Mouse (Mus musculus) layer of hippocampus, adult 2 months (tissue): ENCODE measurements around the gene Mrpl57. TPM values are rescaled to one million over a fixed set of nuclear protein-coding genes. Genes with fewer than 3 reads are reported as not detected.

Experiments used
- DNase-seq, 2 experiments: peaks; one replicate each; pipeline ENCODE4 v3.0.0; 2022; ENCODE audit warnings: low spot score in 2 of 2
- H3K27ac ChIP-seq: fragments of 200-600 bp; 2 replicates; pipeline ENCODE4 v1.8.1; 2022
- H3K4me3 ChIP-seq: fragments of 200-600 bp; 2 replicates; pipeline ENCODE4 v1.8.1; 2022; ENCODE audit warnings: mild to moderate bottlenecking
- CTCF ChIP-seq: fragments of 200-600 bp; conservative IDR thresholded peaks from 2 replicates; pipeline ENCODE4 v1.8.1; 2022; ENCODE audit warnings: antibody characterized with exemption, mild to moderate bottlenecking, moderate library complexity
- long read RNA-seq, 2 experiments: library from polyadenylated mRNA; stranded (forward); transcript quantifications; one replicate each; pipeline ENCODE4 v2.0.0; 2021; ENCODE audit warnings: borderline mapping rate in 2 of 2
- total RNA-seq, 2 experiments: library from RNA; stranded (reverse); gene quantifications; 2 replicates each; pipeline ENCODE4 v1.2.3; 2021

Mrpl57 gene
- 10 to 100 TPM; 67.4 to 75.9 TPM for total RNA-seq
- long read RNA-seq, experiment 1, transcript Mrpl57-202 (1 exons, 519 nt): minor isoform, 14 of 48 reads
- long read RNA-seq, experiment 1, transcript Mrpl57-201 (2 exons, 2,877 nt): major isoform, 32 of 48 reads
- long read RNA-seq, experiment 1, partial matches to known transcripts: 0 of 48 reads
- long read RNA-seq, experiment 1, other reads (novel, unspliced or antisense): 2 of 48 reads
- long read RNA-seq, experiment 2, transcript Mrpl57-202 (1 exons, 519 nt): minor isoform, 12 of 48 reads
- long read RNA-seq, experiment 2, transcript Mrpl57-201 (2 exons, 2,877 nt): major isoform, 35 of 48 reads
- long read RNA-seq, experiment 2, partial matches to known transcripts: 0 of 48 reads
- long read RNA-seq, experiment 2, other reads (novel, unspliced or antisense): 1 of 48 reads

GRCm38 (mm10) chr14:57825788-57826751, at the start of gene Mrpl57, which contains the start of gene Ska3:
TSS of gene Mrpl57 (plus strand) at chr14:57826234.
TSS of gene Ska3 (minus strand) at chr14:57826185.
- H3K4me3 ChIP-seq: peak within 1 kb of the TSS; percentile 67
- TF ChIP-seq CTCF: no peak
- DNase-seq: peak; percentile 89 to 93
- peak within 1 kb of the TSS; percentile 98 for H3K27ac ChIP-seq

GRCm38 (mm10) chr14:57787406-57787805, 38.6 kb upstream of the Mrpl57 start:
- no peak overlapping the region for H3K4me3 ChIP-seq
- TF ChIP-seq CTCF: no peak

GRCm38 (mm10) chr14:57789311-57789710, 36.7 kb upstream of the Mrpl57 start:
- H3K27ac ChIP-seq: no peak overlapping the region
- TF ChIP-seq CTCF: no peak
- DNase-seq: no peak

More at GRCm38 (mm10) chr14:57787406-57787805, 38.6 kb upstream of the Mrpl57 start:
- no peak overlapping the region for H3K27ac ChIP-seq
- DNase-seq: no peak

GRCm38 (mm10) chr14:57789759-57790158, 36.3 kb upstream of the Mrpl57 start:
- no peak for DNase-seq
- H3K4me3 ChIP-seq: no peak overlapping the region
- TF ChIP-seq CTCF: no peak

More at GRCm38 (mm10) chr14:57789311-57789710, 36.7 kb upstream of the Mrpl57 start:
- H3K4me3 ChIP-seq: no peak overlapping the region

GRCm38 (mm10) chr14:57791171-57791570, 34.9 kb upstream of the Mrpl57 start:
- DNase-seq: no peak
- Histone ChIP-seq H3K27ac (no peak overlapping the region), H3K4me3 (no peak overlapping the region)
- TF ChIP-seq CTCF: no peak

More at GRCm38 (mm10) chr14:57789759-57790158, 36.3 kb upstream of the Mrpl57 start:
- H3K27ac ChIP-seq: no peak overlapping the region

GRCm38 (mm10) chr14:57797551-57797950, 28.5 kb upstream of the Mrpl57 start:
- TF ChIP-seq CTCF: peak; percentile 38
- Histone ChIP-seq H3K27ac (peak overlapping the region; percentile 93), H3K4me3 (peak overlapping the region; percentile 88)
- peak in 1 of 2 experiments; percentile 8 for DNase-seq

- H3K4me3 ChIP-seq: peak within 1 kb of the TSS; percentile 88
- peak within 1 kb of the TSS; percentile 93 for H3K27ac ChIP-seq
- no peak for TF ChIP-seq CTCF
- DNase-seq: peak; percentile 97 to 98
Observed at GRCm38 (mm10) chr14:57797991-57798931, 27.8 kb upstream of the Mrpl57 start, which contains the start of gene Sap18. TSS of gene Sap18 (plus strand) at chr14:57798180.

- H3K27ac ChIP-seq: no peak overlapping the region
- DNase-seq: no peak
- TF ChIP-seq CTCF: no peak
- H3K4me3 ChIP-seq: no peak overlapping the region
Observed at GRCm38 (mm10) chr14:57803731-57804130, 22.3 kb upstream of the Mrpl57 start.

GRCm38 (mm10) chr14:57808558-57808957, 17.5 kb upstream of the Mrpl57 start:
- Histone ChIP-seq H3K4me3 (no peak overlapping the region), H3K27ac (no peak overlapping the region)
- TF ChIP-seq CTCF: peak; percentile 68
- no peak for DNase-seq

- no peak overlapping the region for H3K27ac ChIP-seq
- H3K4me3 ChIP-seq: no peak overlapping the region
- no peak for TF ChIP-seq CTCF
- no peak for DNase-seq
Observed at GRCm38 (mm10) chr14:57810886-57811285, 15.1 kb upstream of the Mrpl57 start.

- DNase-seq: no peak
Observed at GRCm38 (mm10) chr14:57811844-57812243, 14.2 kb upstream of the Mrpl57 start.

GRCm38 (mm10) chr14:57820839-57821238, 5.2 kb upstream of the Mrpl57 start:
- TF ChIP-seq CTCF: no peak
- Histone ChIP-seq H3K4me3 (no peak overlapping the region), H3K27ac (no peak overlapping the region)
- no peak for DNase-seq

More at GRCm38 (mm10) chr14:57811844-57812243, 14.2 kb upstream of the Mrpl57 start:
- no peak overlapping the region for H3K4me3 ChIP-seq
- no peak overlapping the region for H3K27ac ChIP-seq
- TF ChIP-seq CTCF: no peak
